Mouse (Mus musculus): ENCODE measurements around the gene Arpc3. TPM values are rescaled to one million over a fixed set of nuclear protein-coding genes. Genes with fewer than 3 reads are reported as not detected.
"Not testable (repeated sequence)": the region's sequence is repeated elsewhere in the genome, so short reads cannot be mapped to it uniquely, and the experiment has no call there.

Arpc3 gene
- polyA plus RNA-seq, 2 experiments from 2014 or later: 394 to 533 TPM

- peak; percentile 23 for ATAC-seq
Measured at GRCm38 (mm10) chr5:122400628-122401302, 9.1 kb downstream of the Arpc3 start.

GRCm38 (mm10) chr5:122401303-122401640 lies 9.6 kb downstream of the Arpc3 start:
- ATAC-seq: peak; percentile 79

- no peak for ATAC-seq
Measured at GRCm38 (mm10) chr5:122402160-122402559, 10.5 kb downstream of the Arpc3 start.

GRCm38 (mm10) chr5:122402772-122403171 lies 11.1 kb downstream of the Arpc3 start:
- ATAC-seq: no peak

GRCm38 (mm10) chr5:122403362-122403761 lies 11.7 kb downstream of the Arpc3 start:
- ATAC-seq: no peak

GRCm38 (mm10) chr5:122405537-122405936 lies 13.9 kb downstream of the Arpc3 start:
- ATAC-seq: no peak

- ATAC-seq: no peak
Measured at GRCm38 (mm10) chr5:122409692-122410645, 18.3 kb downstream of the Arpc3 start.

- ATAC-seq: no peak
Measured at GRCm38 (mm10) chr5:122411892-122412291, 20.2 kb downstream of the Arpc3 start.

- no peak for ATAC-seq
Measured at GRCm38 (mm10) chr5:122412826-122413225, 21.1 kb downstream of the Arpc3 start.

GRCm38 (mm10) chr5:122414351-122414750 lies 22.7 kb downstream of the Arpc3 start:
- no peak for ATAC-seq

GRCm38 (mm10) chr5:122415465-122415864 lies 23.8 kb downstream of the Arpc3 start:
- no peak for ATAC-seq

- not testable (repeated sequence) for ATAC-seq
Measured at GRCm38 (mm10) chr5:122420676-122421075, 29.0 kb downstream of the Arpc3 start.

GRCm38 (mm10) chr5:122421271-122422068 lies 29.8 kb downstream of the Arpc3 start, which contains the start of gene Anapc7:
Gene Anapc7 (plus strand): TSS chr5:122421693.
- ATAC-seq: peak; percentile 56

- peak; percentile 86 for ATAC-seq
Measured at GRCm38 (mm10) chr5:122422071-122422964, 30.6 kb downstream of the Arpc3 start.

- no peak for ATAC-seq
Measured at GRCm38 (mm10) chr5:122423083-122423482, 31.4 kb downstream of the Arpc3 start.

GRCm38 (mm10) chr5:122425550-122425949 lies 33.9 kb downstream of the Arpc3 start:
- ATAC-seq: no peak

GRCm38 (mm10) chr5:122430036-122430775 lies 38.5 kb downstream of the Arpc3 start:
- peak; percentile 70 for ATAC-seq

- ATAC-seq: peak; percentile 79
Measured at GRCm38 (mm10) chr5:122431221-122431620, 39.5 kb downstream of the Arpc3 start.

- no peak for ATAC-seq
Measured at GRCm38 (mm10) chr5:122434541-122434940, 42.9 kb downstream of the Arpc3 start.

GRCm38 (mm10) chr5:122439400-122440094 lies 47.9 kb downstream of the Arpc3 start:
- no peak for ATAC-seq
